Mouse (Mus musculus) R1 (cell line): Measurements from ENCODE around the gene Wdr63.
"Not testable (repeated sequence)": the region's sequence is repeated elsewhere in the genome, so short reads cannot be mapped to it uniquely, and the experiment has no call there.

Experiments used
- DNase-seq: peaks from one replicate; pipeline ENCODE4 v3.0.0-alpha.2; 2018; ENCODE audit warnings: low read depth, low spot score

Gene Wdr63

DNA sequence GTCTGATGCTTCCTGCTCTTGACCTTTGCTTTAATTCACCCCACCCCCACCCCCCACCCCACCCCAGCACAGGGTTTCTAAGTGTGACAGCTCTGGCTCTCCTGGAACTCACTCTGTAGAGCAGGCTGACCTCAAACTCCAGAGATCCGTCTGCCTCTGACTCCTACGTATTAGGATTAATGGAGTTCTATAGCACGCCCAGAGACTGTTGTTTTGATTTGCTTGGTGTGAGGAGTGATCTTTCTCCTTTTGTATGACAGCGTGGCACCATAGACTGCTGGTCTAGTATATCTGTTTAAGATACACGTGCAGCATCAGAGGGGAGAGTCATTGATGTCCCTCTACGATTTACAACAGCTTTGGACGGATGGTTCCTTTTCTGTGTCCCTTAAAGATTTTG lies 94.4 kb downstream of the Wdr63 start:
- DNase-seq: no peak

DNA sequence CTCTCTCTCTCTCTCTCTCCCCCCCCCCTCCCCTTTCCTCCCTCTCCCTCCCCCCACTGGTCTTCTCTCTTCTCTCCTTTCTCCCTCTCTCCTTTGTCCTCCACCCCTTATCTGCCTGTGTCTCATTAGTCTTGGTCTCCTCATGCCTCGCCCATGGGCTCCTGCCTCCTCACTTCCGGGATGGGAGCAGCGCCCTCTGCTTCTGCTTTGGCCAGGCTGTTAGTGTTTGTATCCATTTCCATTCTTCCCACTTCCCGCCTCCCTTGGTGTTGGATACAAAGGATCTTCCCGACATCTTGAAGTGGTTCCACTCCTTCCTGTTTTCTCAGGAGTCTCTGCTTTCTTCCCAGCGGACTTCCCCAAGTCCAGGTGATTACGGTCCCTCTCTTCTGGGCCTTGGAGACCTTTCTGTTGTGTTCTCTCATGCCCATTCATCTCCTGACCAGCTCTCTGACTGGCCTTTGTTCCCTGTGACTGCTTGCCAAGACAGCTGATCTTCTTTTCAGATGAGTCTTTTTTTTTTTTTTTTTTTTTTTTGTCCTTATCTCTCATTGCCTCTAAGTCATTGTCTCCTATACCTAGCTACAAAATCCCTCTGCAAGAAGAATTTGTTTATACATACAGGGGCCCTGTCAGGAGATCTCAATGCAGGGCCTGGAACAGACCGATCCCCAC lies 96.2 kb downstream of the Wdr63 start:
- DNase-seq: peak; percentile 47

DNA sequence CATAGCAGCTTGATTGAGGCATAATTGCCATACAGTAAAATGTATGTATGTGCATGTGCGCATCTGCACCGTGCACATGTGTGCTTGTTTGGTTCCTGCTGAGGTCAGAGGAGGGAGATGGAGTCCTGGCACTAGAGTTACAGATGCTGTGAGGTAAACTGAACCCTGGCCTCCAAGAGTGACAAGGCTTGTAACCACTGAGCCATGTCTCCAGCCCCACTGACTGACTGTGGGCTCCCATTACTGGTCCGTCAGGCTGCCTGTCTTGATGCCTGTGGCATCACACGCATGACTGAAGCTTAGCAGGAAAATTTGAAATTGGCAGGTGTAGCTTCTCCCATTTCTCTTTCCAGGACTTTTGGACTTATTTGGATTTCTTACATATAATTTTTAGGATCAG lies 97.2 kb downstream of the Wdr63 start:
- no peak for DNase-seq

DNA sequence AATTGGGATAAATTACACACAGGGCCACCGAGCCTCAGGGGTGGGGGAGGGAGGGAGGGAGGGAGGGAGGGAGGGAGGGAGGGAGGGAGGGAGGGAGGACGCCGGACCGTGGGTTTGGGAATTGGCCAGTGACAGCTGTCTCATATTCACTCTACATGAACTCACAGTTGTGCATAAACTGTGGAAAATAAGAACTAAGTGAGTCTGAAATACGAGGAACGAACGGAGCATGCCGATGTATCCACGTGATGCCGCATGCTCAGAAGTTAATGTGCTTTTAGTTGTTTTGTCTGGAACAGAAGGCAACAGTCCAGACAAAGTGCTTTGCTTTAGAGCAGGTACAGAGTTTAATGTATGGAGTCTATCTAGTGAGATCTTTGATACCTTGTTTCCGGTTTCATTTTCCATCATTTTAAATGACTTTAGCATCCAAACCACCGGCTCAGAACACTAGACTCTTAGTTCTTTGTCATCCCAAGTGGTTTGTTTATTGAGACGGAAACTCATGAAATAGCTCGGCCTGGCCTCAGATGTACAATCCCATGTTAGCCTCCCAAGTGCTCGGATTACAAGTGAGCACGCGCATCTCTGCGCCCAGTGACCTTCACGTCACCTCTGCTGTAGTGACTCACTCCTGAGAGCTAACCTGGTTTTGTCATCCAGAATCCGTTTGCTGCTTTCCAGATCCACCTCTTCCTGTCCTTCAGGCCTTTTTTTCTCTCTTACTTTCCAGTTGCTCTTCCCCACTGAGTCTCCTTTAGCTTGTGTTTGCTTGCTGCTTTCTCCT lies 97.9 kb downstream of the Wdr63 start:
- peak; percentile 68 for DNase-seq

DNA sequence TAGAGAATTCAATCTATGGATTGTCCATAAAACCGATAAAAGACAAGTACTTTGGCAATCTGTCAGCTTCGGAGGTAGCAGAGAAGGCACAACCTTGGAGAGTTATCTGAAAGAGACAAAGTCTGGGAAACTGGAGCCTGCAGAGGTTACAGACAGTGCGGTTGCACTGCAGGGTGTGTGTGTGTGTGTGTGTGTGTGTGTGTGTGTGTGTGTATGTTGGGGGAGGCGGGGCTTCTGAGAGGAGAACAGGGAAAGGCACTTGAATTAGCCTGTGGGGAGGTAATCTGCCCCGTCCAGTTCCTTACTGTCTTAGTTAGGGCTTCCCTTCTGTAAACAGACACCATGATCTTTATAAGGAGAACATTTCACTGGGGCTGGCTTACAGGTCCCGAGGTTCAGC lies 100.1 kb downstream of the Wdr63 start:
- no peak for DNase-seq

DNA sequence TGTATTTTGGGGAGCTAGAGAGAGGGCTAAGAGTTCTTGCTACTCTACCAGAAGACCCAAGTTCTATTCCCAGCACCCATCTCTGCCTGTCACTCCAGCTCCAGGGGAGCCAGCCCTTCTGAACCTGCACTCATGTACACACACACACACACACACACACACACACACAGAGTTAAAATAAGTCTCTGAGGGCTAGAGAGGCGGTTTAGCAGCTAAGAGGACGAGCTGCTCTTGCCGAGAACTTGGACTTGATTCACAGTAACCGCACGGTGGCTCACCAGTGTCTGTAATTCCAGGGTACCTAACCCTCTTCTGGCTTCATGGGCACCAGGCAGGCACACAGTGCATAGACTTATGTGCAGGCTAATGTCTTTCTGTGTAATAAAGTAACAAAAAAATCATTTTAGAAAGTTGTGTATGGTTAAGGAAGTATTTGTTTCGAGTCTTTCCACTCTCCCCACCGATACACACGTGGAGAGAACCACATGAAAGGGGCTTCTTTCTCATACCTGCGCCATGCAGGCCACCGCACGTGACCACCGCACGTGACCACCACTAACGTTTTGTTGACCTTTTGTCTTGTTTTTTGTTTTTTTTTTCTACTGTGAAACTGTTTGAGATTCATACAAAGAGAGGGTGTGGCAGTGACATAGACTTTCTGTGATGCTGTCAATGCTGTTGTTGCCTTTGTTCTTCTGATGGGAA lies 103.4 kb downstream of the Wdr63 start:
- DNase-seq: no peak

DNA sequence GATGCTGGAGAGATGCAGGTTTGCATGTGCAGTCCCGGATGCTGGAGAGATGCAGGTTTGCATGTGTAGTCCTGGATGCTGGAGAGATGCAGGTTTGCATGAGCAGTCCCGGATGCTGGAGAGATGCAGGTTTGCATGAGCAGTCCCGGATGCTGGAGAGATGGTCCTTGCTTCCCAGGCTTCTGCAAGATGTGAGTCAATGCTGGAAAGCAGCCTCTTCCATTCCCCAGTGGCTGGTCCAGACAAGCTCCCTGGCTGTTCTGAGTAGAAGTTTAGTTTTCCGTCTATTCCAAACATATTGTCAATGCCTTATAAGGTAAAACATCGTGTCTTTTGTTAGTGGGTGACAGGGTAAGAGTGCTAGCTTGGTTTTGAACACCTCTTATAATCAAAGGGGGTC lies 111.4 kb downstream of the Wdr63 start:
- not testable (repeated sequence) for DNase-seq

DNA sequence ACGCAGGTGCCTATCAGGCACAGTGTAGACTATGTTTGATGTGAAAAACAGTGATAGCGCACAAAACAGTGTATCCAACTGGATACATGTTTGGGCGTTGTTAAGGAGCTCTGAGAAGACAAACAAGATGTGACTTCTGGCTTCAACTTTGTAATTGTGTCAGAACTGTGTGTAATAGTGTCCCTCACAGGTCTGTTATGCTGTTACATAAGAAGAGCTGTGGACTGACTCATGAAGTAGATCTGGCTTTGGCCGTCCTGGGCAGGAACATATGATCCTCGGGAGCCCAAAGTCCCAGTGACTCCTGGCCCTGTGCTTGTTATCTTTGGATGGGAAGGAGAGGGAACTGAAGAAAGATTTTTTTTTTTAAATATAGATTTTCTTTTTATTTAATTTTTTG lies 112.4 kb downstream of the Wdr63 start:
- DNase-seq: no peak

DNA sequence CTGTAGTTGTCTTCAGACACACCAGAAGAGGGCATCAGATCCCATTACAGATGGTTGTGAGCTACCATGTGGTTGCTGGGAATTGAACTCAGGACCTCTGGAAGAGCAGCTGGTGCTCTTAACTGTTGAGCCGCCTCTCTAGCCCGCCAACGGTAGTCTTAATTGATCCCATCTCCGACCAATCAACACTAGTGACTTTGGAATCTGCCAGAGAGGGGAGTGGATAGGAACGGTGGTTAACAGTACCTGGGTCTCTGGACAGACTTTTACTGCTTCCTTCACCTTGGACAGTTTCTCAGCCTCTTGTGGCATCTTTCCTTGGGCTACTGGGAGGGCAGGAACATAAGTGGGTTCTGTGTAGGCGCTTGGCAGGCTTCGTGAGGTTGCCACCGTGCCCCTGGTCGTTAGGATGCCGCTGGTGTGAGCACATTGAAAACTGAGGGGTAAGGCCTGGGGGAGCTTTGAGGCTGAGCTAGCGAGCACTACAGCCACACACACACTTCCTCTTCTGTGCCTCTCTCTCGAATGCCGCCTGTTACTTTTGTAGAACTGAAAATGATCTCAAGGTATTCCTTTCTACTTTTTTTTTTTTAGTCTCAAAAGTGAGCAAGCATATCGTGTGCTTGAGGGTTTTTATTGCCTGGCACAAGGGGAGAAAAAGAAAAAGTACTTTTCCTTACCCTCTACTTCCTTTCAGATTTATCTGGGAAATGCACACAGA lies 114.3 kb downstream of the Wdr63 start:
- DNase-seq: no peak

DNA sequence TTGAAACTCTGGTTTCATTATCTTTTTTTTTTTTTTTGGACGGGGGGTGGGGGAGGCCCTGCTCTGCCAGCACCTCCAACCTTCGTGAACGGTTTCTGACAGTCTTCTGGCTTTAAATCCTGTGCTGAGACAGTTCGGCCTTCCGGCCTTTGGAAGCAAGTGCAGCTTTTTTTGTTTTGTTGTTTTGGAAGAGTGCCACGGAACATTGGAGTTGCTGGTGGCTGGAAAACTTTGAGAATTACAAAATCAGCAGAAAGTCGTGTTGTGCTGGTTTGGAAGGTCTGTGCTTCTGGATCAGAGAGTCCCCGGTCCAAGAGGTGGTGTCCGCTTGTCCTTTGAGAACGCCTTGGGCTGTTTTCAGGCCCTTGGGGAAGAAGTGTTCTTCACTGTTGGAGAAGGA lies 115.1 kb downstream of the Wdr63 start:
- no peak for DNase-seq

DNA sequence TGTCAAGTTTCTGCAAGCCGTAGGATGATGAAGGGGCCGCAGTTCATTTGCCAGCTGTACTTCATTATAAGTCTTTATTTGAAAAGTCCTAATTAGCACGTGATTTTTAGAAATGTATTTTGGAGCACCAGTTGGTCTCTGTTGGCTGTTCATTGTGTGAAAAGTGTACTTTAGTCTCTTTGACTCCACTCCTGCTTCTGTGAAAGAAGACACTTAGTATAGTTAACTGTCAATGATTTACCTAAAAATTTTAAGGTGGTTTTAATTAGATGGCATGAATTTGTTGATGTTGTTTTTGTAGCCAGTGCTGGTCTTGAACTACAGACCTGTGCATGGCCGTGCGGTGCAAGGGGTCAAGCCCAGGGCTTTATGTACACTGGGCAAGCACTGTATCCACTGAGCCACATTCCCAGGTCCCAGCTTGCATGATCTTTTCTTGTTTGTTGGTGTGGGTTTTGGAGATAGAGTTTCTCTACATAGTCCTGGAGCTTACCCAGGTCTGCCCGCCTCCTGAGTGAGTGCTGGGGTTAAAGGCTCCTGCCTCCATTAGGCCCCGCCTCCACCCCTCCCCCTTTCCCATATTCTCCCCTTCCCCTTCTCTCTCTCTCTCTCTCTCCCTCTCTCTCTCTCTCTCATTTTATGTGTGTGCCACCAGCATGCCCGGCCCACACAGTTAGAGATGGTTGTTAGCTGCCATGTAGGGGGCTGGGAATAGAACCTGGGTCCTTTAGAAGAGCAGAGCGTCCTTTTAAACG lies 115.8 kb downstream of the Wdr63 start:
- DNase-seq: no peak

DNA sequence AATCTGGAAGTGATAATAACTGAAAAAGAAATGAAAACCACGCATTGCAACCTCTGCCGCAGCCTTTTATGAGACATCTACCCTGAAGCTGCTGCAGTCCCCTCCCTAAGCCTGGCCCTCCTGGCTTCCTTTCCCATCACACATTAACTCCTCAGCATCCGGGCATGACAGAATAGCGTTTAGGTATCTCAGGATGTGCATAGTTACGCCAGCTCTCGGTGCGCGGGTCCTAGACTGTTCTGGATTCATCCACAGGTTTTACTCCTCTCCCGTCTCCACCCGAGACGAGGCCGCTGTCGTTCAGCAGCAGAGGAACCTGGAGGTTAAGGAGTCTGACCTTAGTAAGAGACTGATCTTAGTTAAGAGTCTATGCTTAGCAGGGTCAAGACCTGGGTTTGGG lies 116.8 kb downstream of the Wdr63 start:
- DNase-seq: peak; percentile 52
